Mouse (Mus musculus) liver, postnatal 0 days (tissue): ENCODE measurements around the gene Lrrc4c.

Experiments used
- CTCF ChIP-seq: sonication (generic); IDR thresholded peaks from 2 replicates; pipeline ENCODE4 v1.5.1; 2016; ENCODE audit warnings: antibody characterized with exemption, low read depth
- EP300 ChIP-seq: IDR thresholded peaks from 2 replicates; pipeline ENCODE4 v1.6.1; 2016; ENCODE audit warnings: antibody characterized with exemption, low read depth, mild to moderate bottlenecking

- TF ChIP-seq CTCF, result no peak
- no peak for TF ChIP-seq EP300
Measured at GRCm38 (mm10) chr2:97234074-97234473, 916.1 kb downstream of the Lrrc4c start.
